6 mouse cellular contexts compared by ENCODE assay signal in the genomic region with DNA sequence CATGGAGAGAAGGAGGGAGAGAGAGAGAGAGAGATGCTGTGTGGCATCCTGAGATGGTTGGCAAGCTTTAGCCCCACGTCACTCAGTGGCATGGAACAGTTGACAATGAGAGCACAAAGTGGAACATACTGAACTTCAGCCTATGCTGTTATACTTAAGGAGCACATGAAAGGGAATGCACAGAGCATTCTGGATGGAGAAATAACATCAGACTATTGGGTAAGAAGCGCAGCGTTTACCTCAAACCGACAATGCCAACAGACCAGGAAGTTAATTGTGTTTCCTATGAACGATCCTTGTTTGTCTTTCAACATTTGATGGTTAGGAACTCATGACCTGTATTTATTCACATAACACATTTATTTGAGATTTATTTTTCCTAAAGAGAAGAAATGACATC.
"Had no signal": no experiment of that assay in that cellular context is flagged by ENCODE, and none has a peak within 500 bp of the region (broad histone marks: within the 10 kb centered on the region; RNA-seq: fewer than 3 reads in every experiment).

No protein-coding gene starts in this region.

- DNase-seq: kidney, adult 18-20 months; kidney, postnatal 10 days; right cerebral cortex, postnatal 25 days; thymus, postnatal 36 days had no signal

- ATAC-seq: intestine, embryonic 15.5 days; midbrain, embryonic 15.5 days had no signal
